Mouse (Mus musculus): ENCODE data around the gene Thsd4.

Gene Thsd4

GRCm38 (mm10) chr9:60053117-60053516, 468.7 kb downstream of the Thsd4 start:
- no peak for DNase-seq

GRCm38 (mm10) chr9:60052415-60052814, 469.4 kb downstream of the Thsd4 start:
- no peak for DNase-seq

GRCm38 (mm10) chr9:60043175-60043574, 478.7 kb downstream of the Thsd4 start:
- no peak for DNase-seq

- no peak for DNase-seq
Measured at GRCm38 (mm10) chr9:60034883-60035282, 487.0 kb downstream of the Thsd4 start.

GRCm38 (mm10) chr9:60027234-60027633, 494.6 kb downstream of the Thsd4 start:
- no peak for DNase-seq

- no peak for DNase-seq
Measured at GRCm38 (mm10) chr9:60026795-60027194, 495.1 kb downstream of the Thsd4 start.

GRCm38 (mm10) chr9:60025919-60026318, 495.9 kb downstream of the Thsd4 start:
- DNase-seq, result no peak

- DNase-seq, result no peak
Measured at GRCm38 (mm10) chr9:60024971-60025370, 496.9 kb downstream of the Thsd4 start.

GRCm38 (mm10) chr9:60024545-60024944, 497.3 kb downstream of the Thsd4 start:
- no peak for DNase-seq

GRCm38 (mm10) chr9:60022331-60022730, 499.5 kb downstream of the Thsd4 start:
- no peak for DNase-seq

GRCm38 (mm10) chr9:60020444-60020843, 501.4 kb downstream of the Thsd4 start:
- DNase-seq, result no peak

GRCm38 (mm10) chr9:60010285-60010684, 511.6 kb downstream of the Thsd4 start:
- DNase-seq, result no peak

GRCm38 (mm10) chr9:60008936-60009335, 512.9 kb downstream of the Thsd4 start:
- no peak for DNase-seq

GRCm38 (mm10) chr9:60002323-60002722, 519.5 kb downstream of the Thsd4 start:
- DNase-seq, result no peak

- no peak for DNase-seq
Measured at GRCm38 (mm10) chr9:60001444-60001843, 520.4 kb downstream of the Thsd4 start.

GRCm38 (mm10) chr9:59997725-59998124, 524.1 kb downstream of the Thsd4 start:
- DNase-seq, result no peak

GRCm38 (mm10) chr9:59991407-59991806, 530.4 kb downstream of the Thsd4 start:
- no peak for DNase-seq

GRCm38 (mm10) chr9:59989864-59990263, 532.0 kb downstream of the Thsd4 start:
- peak; percentile 9 for DNase-seq

GRCm38 (mm10) chr9:59985900-59986572, 535.8 kb downstream of the Thsd4 start:
- DNase-seq, result no peak

GRCm38 (mm10) chr9:59981116-59981515, 540.7 kb downstream of the Thsd4 start:
- no peak for DNase-seq

GRCm38 (mm10) chr9:59971263-59971662, 550.6 kb downstream of the Thsd4 start:
- no peak for DNase-seq

- peak; percentile 12 for DNase-seq
Measured at GRCm38 (mm10) chr9:59969383-59969782, 552.5 kb downstream of the Thsd4 start.

GRCm38 (mm10) chr9:59965046-59965445, 556.8 kb downstream of the Thsd4 start:
- DNase-seq, result no peak

GRCm38 (mm10) chr9:59964367-59964766, 557.5 kb downstream of the Thsd4 start:
- no peak for DNase-seq
